Mouse (Mus musculus) ES-E14 (cell line): ENCODE results near the gene Erc2.

ENCODE experiments used
- CHD2 ChIP-seq: IDR thresholded peaks from 2 replicates; pipeline ENCODE4 v1.6.1; 2014; ENCODE audit warnings: mild to moderate bottlenecking, low read depth, low read length, inconsistent platforms
- HCFC1 ChIP-seq: IDR thresholded peaks from 2 replicates; pipeline ENCODE4 v1.6.1; 2012; ENCODE audit warnings: low read length, inconsistent platforms, borderline replicate concordance; ENCODE audit not compliant: insufficient read depth
- MAFK ChIP-seq: IDR thresholded peaks from 2 replicates; pipeline ENCODE4 v1.6.1; 2014; ENCODE audit warnings: mild to moderate bottlenecking, low read depth, low read length, inconsistent platforms; ENCODE audit not compliant: insufficient read depth
- ZC3H11A ChIP-seq: IDR thresholded peaks from 2 replicates; pipeline ENCODE4 v1.6.1; 2012; ENCODE audit warnings: low read depth, mild to moderate bottlenecking, inconsistent platforms, low read length, borderline replicate concordance
- ZNF384 ChIP-seq: IDR thresholded peaks from 2 replicates; pipeline ENCODE4 v1.6.1; 2012; ENCODE audit warnings: low read depth, low read length, inconsistent platforms

GRCm38 (mm10) chr14:28043095-28043494 is 420.9 kb downstream of the Erc2 start:
- TF ChIP-seq HCFC1 (no peak), ZC3H11A (no peak), MAFK (no peak), CHD2 (no peak), ZNF384 (no peak)
